Mouse (Mus musculus): ENCODE results near the gene Fut8. TPM values are rescaled to one million over a fixed set of nuclear protein-coding genes. Genes with fewer than 3 reads are reported as not detected.

Fut8 gene
- total and polyA plus RNA-seq, 3 experiments = 60.6 to 124 (median 86.0) TPM

- Histone ChIP-seq H3K9ac (ENCODE audit: insufficient read depth, low read depth) (no peak overlapping the region), H3K4me3 (replicated peaks in 1 of 3; ENCODE audit: low read depth in 2 of 3, low read length in 2 of 3, poor library complexity in 1 of 3) (no peak overlapping the region), H3K9me3 (replicated peaks; ENCODE audit: low read length) (no peaks in the 10 kb centered on the region), H3K4me2 (ENCODE audit: insufficient read depth, low read depth, poor library complexity, severe bottlenecking) (no peak overlapping the region), H3K27me3 (replicated peaks) (no peaks in the 10 kb centered on the region), H3K36me3 (replicated peaks in 1 of 2; ENCODE audit: control insufficient read depth in 1 of 2, insufficient read depth in 1 of 2, low read length in 1 of 2) (peaks cover 0 to 10% of the 10 kb centered on the region in 2 experiments), H3K79me2 (replicated peaks; ENCODE audit: control insufficient read depth, extremely low read depth, insufficient read depth, poor library complexity, severe bottlenecking) (peaks cover 18% of the 10 kb centered on the region; the same call in 1 of the 2 replicates), H3K27ac (ENCODE audit: insufficient read depth, low read depth) (no peak overlapping the region), H3K4me1 (ENCODE audit: control insufficient read depth in 1 of 2, insufficient read depth in 2 of 2) (peaks cover 2 to 6% of the 10 kb centered on the region in 2 experiments; a peak in 1 of 4 replicates)
- dilution Hi-C loops (cut with MboI; ENCODE audit: extremely low pct_ligation_motif_present, extremely low pct_unique_long_range_greater_than_20kb, low sequenced_read_pairs) = no loop called here
- in situ Hi-C loops (cut with MboI; ENCODE audit: low pct_ligation_motif_present, low pct_unique_long_range_greater_than_20kb, low sequenced_read_pairs) = loop anchor here (25.0 kb wide), 1 partner anchor 267 kb away; no protein-coding TSS in a partner anchor
- DNase-seq (ENCODE audit: extremely low read depth) = no peak
- no peak for TF ChIP-seq ZMIZ1 (IDR thresholded peaks at IDR 0.05; ENCODE audit: low read depth, low read length)
- no peak for TF ChIP-seq E2F4 (IDR thresholded peaks at IDR 0.05; ENCODE audit: insufficient replicate concordance, low read depth, low read length)
- TF ChIP-seq ZKSCAN1 (IDR thresholded peaks at IDR 0.05; ENCODE audit: borderline replicate concordance, low read depth, low read length) = no peak
Observed at GRCm38 (mm10) chr12:77270694-77271093, 32.8 kb downstream of the Fut8 start.

- TF ChIP-seq UBTF (IDR thresholded peaks at IDR 0.05; ENCODE audit: low read depth, low read length) (no peak), CHD2 (IDR thresholded peaks at IDR 0.05; ENCODE audit: low read length) (peak; percentile 59; the same call in 1 of the 2 replicates)
- Histone ChIP-seq H3K4me2 (ENCODE audit: insufficient read depth, low read depth, poor library complexity, severe bottlenecking) (peak overlapping the region; percentile 2; the same call in 1 of the 2 replicates), H3K9me3 (replicated peaks; ENCODE audit: low read length) (no peaks in the 10 kb centered on the region), H3K79me2 (replicated peaks; ENCODE audit: control insufficient read depth, extremely low read depth, insufficient read depth, poor library complexity, severe bottlenecking) (peaks cover 24% of the 10 kb centered on the region; the same call in 1 of the 2 replicates), H3K27me3 (replicated peaks) (no peaks in the 10 kb centered on the region), H3K27ac (ENCODE audit: insufficient read depth, low read depth) (peak overlapping the region; percentile 78; the same call in 1 of the 2 replicates), H3K36me3 (replicated peaks in 1 of 2; ENCODE audit: control insufficient read depth in 1 of 2, insufficient read depth in 1 of 2, low read length in 1 of 2) (peaks cover 0 to 7% of the 10 kb centered on the region in 2 experiments), H3K4me1 (ENCODE audit: control insufficient read depth in 1 of 2, insufficient read depth in 2 of 2) (peaks cover 7 to 32% of the 10 kb centered on the region in 2 experiments; a peak in 3 of 4 replicates), H3K4me3 (replicated peaks in 1 of 3; ENCODE audit: low read depth in 2 of 3, low read length in 2 of 3, poor library complexity in 1 of 3) (no peak overlapping the region), H3K9ac (ENCODE audit: insufficient read depth, low read depth) (peak overlapping the region; percentile 30)
- DNase-seq (ENCODE audit: extremely low read depth) = no peak
- dilution Hi-C loops (cut with MboI; ENCODE audit: extremely low pct_ligation_motif_present, extremely low pct_unique_long_range_greater_than_20kb, low sequenced_read_pairs) = no loop called here
- in situ Hi-C loops (cut with MboI; ENCODE audit: low pct_ligation_motif_present, low pct_unique_long_range_greater_than_20kb, low sequenced_read_pairs) = no loop called here
Observed at GRCm38 (mm10) chr12:77288507-77288906, 50.6 kb downstream of the Fut8 start.

- Histone ChIP-seq H3K36me3 (replicated peaks in 1 of 2; ENCODE audit: control insufficient read depth in 1 of 2, insufficient read depth in 1 of 2, low read length in 1 of 2) (peaks cover 0 to 3% of the 10 kb centered on the region in 2 experiments), H3K9me3 (replicated peaks; ENCODE audit: low read length) (no peaks in the 10 kb centered on the region), H3K4me2 (ENCODE audit: insufficient read depth, low read depth, poor library complexity, severe bottlenecking) (peak overlapping the region; percentile 94), H3K4me3 (replicated peaks in 1 of 3; ENCODE audit: low read depth in 2 of 3, low read length in 2 of 3, poor library complexity in 1 of 3) (peak overlapping the region; percentile 24 to 49 (median 36)), H3K79me2 (replicated peaks; ENCODE audit: control insufficient read depth, extremely low read depth, insufficient read depth, poor library complexity, severe bottlenecking) (peaks cover 30% of the 10 kb centered on the region), H3K27ac (ENCODE audit: insufficient read depth, low read depth) (peak overlapping the region; percentile 87), H3K9ac (ENCODE audit: insufficient read depth, low read depth) (peak overlapping the region; percentile 85), H3K4me1 (ENCODE audit: control insufficient read depth in 1 of 2, insufficient read depth in 2 of 2) (peaks cover 9 to 47% of the 10 kb centered on the region in 2 experiments; a peak in 3 of 4 replicates), H3K27me3 (replicated peaks) (no peaks in the 10 kb centered on the region)
- in situ Hi-C loops (cut with MboI; ENCODE audit: low pct_ligation_motif_present, low pct_unique_long_range_greater_than_20kb, low sequenced_read_pairs) = no loop called here
- dilution Hi-C loops (cut with MboI; ENCODE audit: extremely low pct_ligation_motif_present, extremely low pct_unique_long_range_greater_than_20kb, low sequenced_read_pairs) = no loop called here
- DNase-seq (ENCODE audit: extremely low read depth) = peak; percentile 76
- TF ChIP-seq POLR2AphosphoS2 (IDR thresholded peaks at IDR 0.05; ENCODE audit: low read depth, low read length) (no peak), MAFK (IDR thresholded peaks at IDR 0.05; ENCODE audit: insufficient replicate concordance, low read length) (0 out of 2 replicates have a peak, but pooled peaks have one; percentile 49), POLR2A (IDR thresholded peaks at IDR 0.05; ENCODE audit: low read depth, low read length) (peak; percentile 35; the same call in 1 of the 2 replicates), MAX (IDR thresholded peaks at IDR 0.05; ENCODE audit: low read length) (no peak), JUN (IDR thresholded peaks at IDR 0.05; ENCODE audit: insufficient read depth, low read depth, low read length) (peak; percentile 65; the same call in 1 of the 2 replicates), ZKSCAN1 (IDR thresholded peaks at IDR 0.05; ENCODE audit: borderline replicate concordance, low read depth, low read length) (no peak), TBP (conservative IDR thresholded peaks at IDR 0.05; ENCODE audit: low read depth, low read length) (peak; percentile 90), ETS1 (conservative IDR thresholded peaks at IDR 0.05; ENCODE audit: low read depth, low read length) (peak; percentile 87), CHD2 (IDR thresholded peaks at IDR 0.05; ENCODE audit: low read length) (peak; percentile 47; the same call in 1 of the 2 replicates), ELF1 (IDR thresholded peaks at IDR 0.05; ENCODE audit: low read depth, low read length) (no peak; the same call in 1 of the 2 replicates), PAX5 (IDR thresholded peaks at IDR 0.05; ENCODE audit: low read length) (no peak), USF1 (IDR thresholded peaks at IDR 0.05; ENCODE audit: low read depth, low read length) (no peak), CHD1 (IDR thresholded peaks at IDR 0.05; ENCODE audit: low read depth, low read length) (peak; percentile 66), MXI1 (IDR thresholded peaks at IDR 0.05; ENCODE audit: low read depth, low read length) (no peak), EP300 (IDR thresholded peaks at IDR 0.05; ENCODE audit: low read length) (no peak; the same call in none of the 2 replicates), HCFC1 (IDR thresholded peaks at IDR 0.05; ENCODE audit: low read depth, low read length) (0 out of 2 replicates have a peak, but pooled peaks have one; percentile 19), JUND (conservative IDR thresholded peaks at IDR 0.05; ENCODE audit: low read depth, low read length) (peak; percentile 68), BHLHE40 (IDR thresholded peaks at IDR 0.05; ENCODE audit: low read depth, low read length) (peak; percentile 65; the same call in 1 of the 2 replicates), NELFE (IDR thresholded peaks at IDR 0.05; ENCODE audit: low read depth, low read length) (peak; percentile 44; the same call in 1 of the 2 replicates), IRF4 (IDR thresholded peaks at IDR 0.05; ENCODE audit: low read depth, low read length) (peak; percentile 70), KAT2A (IDR thresholded peaks at IDR 0.05; ENCODE audit: insufficient replicate concordance, low read length) (no peak), USF2 (conservative IDR thresholded peaks at IDR 0.05; ENCODE audit: low read depth, low read length) (no peak)
Observed at GRCm38 (mm10) chr12:77291017-77291416, 53.1 kb downstream of the Fut8 start.

All from CH12.LX (cell line).